Mouse (Mus musculus) spleen, adult 2 months (tissue): ENCODE data around the gene Frmd8. TPM values are rescaled to one million over a fixed set of nuclear protein-coding genes. Genes with fewer than 3 reads are reported as not detected.

Experiments
- DNase-seq, 2 experiments: peaks; one replicate each; pipeline versions ENCODE4 v3.0.0 to v3.0.0-alpha.2; 2012 to 2021; ENCODE audit warnings: low spot score in 2 of 2, low read depth in 1 of 2
- H3K27ac ChIP-seq: fragments of 200-500 bp; 2 replicates; pipeline ENCODE4 v1.5.1; 2012; ENCODE audit warnings: low read length, inconsistent platforms; ENCODE audit not compliant: insufficient read depth
- H3K27me3 ChIP-seq: fragments of 200-500 bp; 2 replicates; pipeline ENCODE4 v1.6.1; 2012; ENCODE audit warnings: mild to moderate bottlenecking, moderate library complexity, low read length, inconsistent platforms; ENCODE audit not compliant: control insufficient read depth, insufficient read depth
- H3K36me3 ChIP-seq: fragments of 200-500 bp; 2 replicates; pipeline ENCODE4 v1.6.1; 2012; ENCODE audit warnings: mild to moderate bottlenecking, low read length, inconsistent platforms; ENCODE audit not compliant: control insufficient read depth, insufficient read depth
- H3K4me1 ChIP-seq: fragments of 200-500 bp; 2 replicates; pipeline ENCODE4 v1.6.1; 2011; ENCODE audit warnings: inconsistent platforms; ENCODE audit not compliant: control insufficient read depth, insufficient read depth, insufficient read length
- H3K4me3 ChIP-seq: fragments of 200-500 bp; 2 replicates; pipeline ENCODE4 v1.5.1; 2011; ENCODE audit warnings: mild to moderate bottlenecking, inconsistent platforms; ENCODE audit not compliant: insufficient read depth, insufficient read length; ENCODE audit errors: extremely low read depth
- CTCF ChIP-seq: fragments of 200-500 bp; IDR thresholded peaks from 2 replicates; pipeline ENCODE4 v1.5.1; 2011; ENCODE audit warnings: mild to moderate bottlenecking, inconsistent platforms; ENCODE audit not compliant: insufficient read depth, insufficient read length, insufficient replicate concordance; ENCODE audit errors: extremely low read depth
- POLR2A ChIP-seq: fragments of 200-500 bp; IDR thresholded peaks from 2 replicates; pipeline ENCODE4 v1.6.1; 2011; ENCODE audit warnings: low read depth, low read length, inconsistent platforms
- WGBS: fragments of 180-500 bp; shearing (Covaris S2); methylation state at CpG from one replicate; pipeline ENCODE4 v1.1.7; 2018; 5-methylcytosine and 5-hydroxymethylcytosine counted together
- polyA plus RNA-seq: library from polyadenylated mRNA; depleted of rRNA; stranded (reverse); fragments of >200 nt; gene quantifications from 2 replicates; pipeline ENCODE4 v1.2.3, GENCODE M21; 2012

Gene Frmd8
- polyA plus RNA-seq, 1 experiment: 42.3 TPM

GRCm38 (mm10) chr19:5877618-5878361 lies 2.7 kb upstream of the Frmd8 start, which contains the start of gene Slc25a45:
Gene Slc25a45 (plus strand): TSS chr19:5877808.
- Histone ChIP-seq H3K4me1 (peaks cover 16% of the 10 kb centered on the region), H3K36me3 (peaks cover 3% of the 10 kb centered on the region; the same call in 1 of the 2 replicates), H3K27ac (peak within 1 kb of the TSS; percentile 91), H3K4me3 (peak within 1 kb of the TSS; percentile 52), H3K27me3 (no peaks in the 10 kb centered on the region)
- peak; percentile 38 to 70 for DNase-seq
- TF ChIP-seq POLR2A (no peak), CTCF (peak; percentile 85; the same call in 1 of the 2 replicates)
- 7% methylated on average over 15 of the region's 15 CpGs for WGBS

- TF ChIP-seq CTCF (no peak), POLR2A (no peak)
- Histone ChIP-seq H3K4me1 (peaks cover 27% of the 10 kb centered on the region), H3K27me3 (no peaks in the 10 kb centered on the region), H3K36me3 (peaks cover 8% of the 10 kb centered on the region), H3K4me3 (peak overlapping the region; percentile 97), H3K27ac (peak overlapping the region; percentile 82)
- WGBS: 3% methylated on average over 13 of the region's 13 CpGs
- DNase-seq: no peak
These were observed 594 bp downstream of the Frmd8 start for GRCm38 (mm10) chr19:5874391-5874968.

GRCm38 (mm10) chr19:5872931-5873556 lies 2.0 kb downstream of the Frmd8 start:
- Histone ChIP-seq H3K27ac (peak overlapping the region; percentile 88), H3K27me3 (no peaks in the 10 kb centered on the region), H3K4me3 (peak overlapping the region; percentile 54), H3K4me1 (peaks cover 24% of the 10 kb centered on the region), H3K36me3 (peaks cover 14% of the 10 kb centered on the region)
- WGBS: 64% methylated on average over 19 of the region's 19 CpGs
- no peak for TF ChIP-seq CTCF
- TF ChIP-seq POLR2A: no peak
- DNase-seq: no peak

DNA sequence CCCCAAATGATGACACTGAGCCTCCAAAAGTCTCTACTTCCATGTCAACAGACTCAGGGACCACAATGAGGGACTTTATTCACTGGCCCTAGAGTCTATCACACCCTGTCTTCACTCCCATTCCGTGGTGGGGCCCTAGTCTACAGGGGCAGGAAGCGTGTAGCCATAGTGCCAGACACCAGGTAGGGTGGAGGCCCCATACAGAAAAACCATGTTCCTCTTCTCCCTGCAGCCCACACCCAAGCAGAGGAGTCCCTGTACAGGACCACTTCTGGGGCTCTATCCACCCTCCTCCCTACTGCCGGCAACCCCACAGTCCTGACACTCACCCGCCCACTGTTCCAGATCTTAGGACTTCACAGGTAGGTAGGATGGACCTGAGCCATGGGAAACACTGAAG lies 2.5 kb downstream of the Frmd8 start:
- Histone ChIP-seq H3K4me1 (peaks cover 24% of the 10 kb centered on the region), H3K36me3 (peaks cover 18% of the 10 kb centered on the region), H3K27ac (peak overlapping the region; percentile 88), H3K27me3 (no peaks in the 10 kb centered on the region), H3K4me3 (peak overlapping the region; percentile 40)
- DNase-seq: no peak
- 42% methylated on average over 4 of the region's 4 CpGs for WGBS
- TF ChIP-seq CTCF (no peak), POLR2A (no peak)

GRCm38 (mm10) chr19:5871683-5872082 lies 3.4 kb downstream of the Frmd8 start:
- WGBS: 36% methylated on average over 6 of the region's 6 CpGs
- peaks cover 22% of the 10 kb centered on the region for H3K36me3 ChIP-seq
- DNase-seq: no peak
- H3K4me1 ChIP-seq: peaks cover 19% of the 10 kb centered on the region
- H3K27me3 ChIP-seq: no peaks in the 10 kb centered on the region
- H3K27ac ChIP-seq: peak overlapping the region; percentile 56
- TF ChIP-seq POLR2A (no peak), CTCF (no peak)
- peak overlapping the region; percentile 12; the same call in 1 of the 2 replicates for H3K4me3 ChIP-seq

DNA sequence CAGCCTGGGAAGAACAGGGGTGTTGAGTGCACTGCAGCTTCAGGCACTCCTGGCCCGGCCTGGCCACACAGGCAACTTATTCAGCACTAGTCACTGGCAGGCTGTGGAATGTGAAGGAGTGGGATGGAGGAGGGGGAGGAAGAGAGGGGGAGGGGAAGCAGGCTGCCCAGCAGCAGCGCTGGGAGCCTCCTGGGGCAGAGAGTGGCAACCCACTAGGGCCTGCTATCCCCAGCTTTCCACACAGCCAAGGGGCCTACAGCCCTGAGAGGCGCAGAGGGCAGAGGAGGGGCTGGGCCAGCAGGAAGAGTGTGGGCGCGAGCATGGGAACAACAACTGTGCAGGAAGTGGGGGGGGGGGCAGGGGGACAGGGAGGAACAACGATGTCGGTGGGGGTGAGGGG lies 3.8 kb downstream of the Frmd8 start:
- Histone ChIP-seq H3K36me3 (peaks cover 23% of the 10 kb centered on the region), H3K4me1 (peaks cover 19% of the 10 kb centered on the region), H3K4me3 (peak overlapping the region; percentile 29; the same call in 1 of the 2 replicates), H3K27me3 (no peaks in the 10 kb centered on the region), H3K27ac (peak overlapping the region; percentile 56)
- TF ChIP-seq POLR2A (no peak), CTCF (no peak)
- WGBS: 22% methylated on average over 7 of the region's 7 CpGs
- DNase-seq: peak in 1 of 2 experiments; percentile 34
